Mouse (Mus musculus): ENCODE data around the gene Slc4a3. TPM values are rescaled to one million over a fixed set of nuclear protein-coding genes. Genes with fewer than 3 reads are reported as not detected.

The Slc4a3 gene
- polyA plus RNA-seq, 2 experiments: 21.5 to 101 TPM

DNA sequence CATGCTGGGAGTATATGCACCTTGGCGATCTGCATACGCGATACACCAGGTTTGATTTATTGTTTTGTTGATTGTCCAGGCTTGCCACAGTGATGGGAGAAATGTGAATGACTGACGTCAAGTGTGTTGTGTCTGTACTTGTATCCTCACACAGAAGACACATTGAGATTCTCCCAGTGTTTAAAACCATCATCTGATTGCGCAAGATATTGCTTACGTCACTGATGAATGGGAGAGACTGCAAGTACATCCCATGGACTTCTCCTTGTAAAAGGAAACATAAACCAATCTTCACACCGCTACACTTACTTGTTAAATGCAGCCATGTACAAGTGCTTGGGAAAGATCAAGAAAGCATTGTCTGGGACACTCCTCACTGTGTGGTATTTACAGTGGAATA, 62.2 kb downstream of the Slc4a3 start:
- no peak overlapping the region for H3K27ac ChIP-seq (replicated peaks; ENCODE audit: low read depth, low read length)
- 79% methylated on average over 7 of the region's 7 CpGs for WGBS
- ATAC-seq (ENCODE audit: low FRiP score, low read depth) (no peak), DNase-seq (ENCODE audit: low spot score) (no peak)
- peaks cover 17% of the 10 kb centered on the region for H3K4me1 ChIP-seq (ENCODE audit: control insufficient read depth, insufficient read depth, low read length)
- H3K9ac ChIP-seq (ENCODE audit: low read depth, low read length, severe bottlenecking): no peak overlapping the region
- no peak overlapping the region for H3K4me3 ChIP-seq (replicated peaks; ENCODE audit: low read length)
- no peaks in the 10 kb centered on the region for H3K27me3 ChIP-seq (ENCODE audit: control insufficient read depth, insufficient read depth, low read length)
- no peak for TF ChIP-seq POLR2A (IDR thresholded peaks at IDR 0.05; ENCODE audit: borderline replicate concordance, extremely low read depth, insufficient read depth, insufficient read length)
- H3K36me3 ChIP-seq (ENCODE audit: control insufficient read depth, insufficient read depth, low read length): no peaks in the 10 kb centered on the region
- no peaks in the 10 kb centered on the region for H3K9me3 ChIP-seq (ENCODE audit: control insufficient read depth, low read length)
- no peak overlapping the region for H3K4me2 ChIP-seq (replicated peaks; ENCODE audit: low read depth, low read length, severe bottlenecking)

DNA sequence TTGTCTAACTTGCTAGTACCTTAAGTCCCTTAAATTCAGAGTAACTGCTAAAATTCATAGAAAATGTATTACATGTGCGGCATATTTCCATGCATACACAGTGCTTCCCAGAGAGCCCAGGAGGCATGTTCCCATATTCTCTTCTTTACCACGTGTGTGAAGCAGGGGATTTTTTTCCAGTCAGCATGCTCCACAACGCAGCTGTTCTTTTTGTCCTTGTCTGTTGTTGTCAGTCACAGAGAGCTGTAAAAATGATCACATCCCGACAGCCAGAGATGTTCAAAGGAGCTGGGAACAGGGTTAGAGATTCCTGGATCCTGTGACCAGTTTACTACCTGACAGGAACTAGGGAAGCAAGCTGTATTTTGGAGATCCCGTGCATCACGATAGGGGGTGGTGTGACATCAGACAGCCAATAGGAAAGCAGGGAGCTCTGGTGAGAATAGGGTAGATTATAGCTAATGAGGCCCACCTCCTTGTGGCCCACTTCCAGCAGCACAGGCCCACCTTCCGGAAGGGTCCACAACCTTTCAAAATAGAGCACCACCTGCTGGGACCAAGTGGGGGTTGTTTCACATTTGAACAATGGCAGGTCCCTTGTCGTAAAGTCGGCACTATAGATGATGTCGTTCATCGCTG, 62.7 kb downstream of the Slc4a3 start:
- H3K27ac ChIP-seq (replicated peaks; ENCODE audit: low read depth, low read length): 0 out of 2 replicates have a peak overlapping the region, but pooled peaks have one; percentile 15
- no peaks in the 10 kb centered on the region for H3K36me3 ChIP-seq (ENCODE audit: control insufficient read depth, insufficient read depth, low read length)
- no peaks in the 10 kb centered on the region for H3K27me3 ChIP-seq (ENCODE audit: control insufficient read depth, insufficient read depth, low read length)
- WGBS: 47% methylated on average over 11 of the region's 11 CpGs
- no peak overlapping the region for H3K4me2 ChIP-seq (replicated peaks; ENCODE audit: low read depth, low read length, severe bottlenecking)
- peak; percentile 58 for DNase-seq (ENCODE audit: low spot score)
- peaks cover 17% of the 10 kb centered on the region for H3K4me1 ChIP-seq (ENCODE audit: control insufficient read depth, insufficient read depth, low read length)
- no peak overlapping the region for H3K4me3 ChIP-seq (replicated peaks; ENCODE audit: low read length)
- TF ChIP-seq POLR2A (IDR thresholded peaks at IDR 0.05; ENCODE audit: borderline replicate concordance, extremely low read depth, insufficient read depth, insufficient read length): no peak
- H3K9ac ChIP-seq (ENCODE audit: low read depth, low read length, severe bottlenecking): no peak overlapping the region
- H3K9me3 ChIP-seq (ENCODE audit: control insufficient read depth, low read length): no peaks in the 10 kb centered on the region
- peak; percentile 66 for ATAC-seq (ENCODE audit: low FRiP score, low read depth)

DNA sequence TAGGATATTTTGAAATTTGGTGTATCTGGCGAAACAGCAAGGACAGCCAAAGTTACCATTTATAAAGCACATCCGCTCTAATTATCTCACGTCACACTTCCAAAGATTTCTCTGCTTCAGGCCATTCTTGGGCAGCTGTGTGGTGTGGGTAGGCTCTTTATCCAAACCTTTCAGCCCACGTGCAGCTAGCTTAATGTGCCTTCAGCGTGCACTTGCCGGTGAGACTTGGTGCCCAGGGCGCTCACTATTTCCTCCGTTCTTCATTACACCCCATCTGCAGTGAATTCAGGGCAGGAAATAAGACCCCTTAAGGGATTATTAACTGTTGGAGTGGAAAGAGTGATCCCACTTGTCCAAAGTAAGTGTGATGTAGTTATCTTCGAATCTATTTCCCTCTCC, 63.2 kb downstream of the Slc4a3 start:
- peaks cover 17% of the 10 kb centered on the region for H3K4me1 ChIP-seq (ENCODE audit: control insufficient read depth, insufficient read depth, low read length)
- no peak for TF ChIP-seq POLR2A (IDR thresholded peaks at IDR 0.05; ENCODE audit: borderline replicate concordance, extremely low read depth, insufficient read depth, insufficient read length)
- WGBS: 33% methylated on average over 9 of the region's 9 CpGs
- H3K9ac ChIP-seq (ENCODE audit: low read depth, low read length, severe bottlenecking): no peak overlapping the region
- peak; percentile 48 for DNase-seq (ENCODE audit: low spot score)
- H3K36me3 ChIP-seq (ENCODE audit: control insufficient read depth, insufficient read depth, low read length): no peaks in the 10 kb centered on the region
- H3K27me3 ChIP-seq (ENCODE audit: control insufficient read depth, insufficient read depth, low read length): no peaks in the 10 kb centered on the region
- ATAC-seq (ENCODE audit: low FRiP score, low read depth): peak; percentile 69
- no peak overlapping the region for H3K4me2 ChIP-seq (replicated peaks; ENCODE audit: low read depth, low read length, severe bottlenecking)
- H3K27ac ChIP-seq (replicated peaks; ENCODE audit: low read depth, low read length): no peak overlapping the region
- no peaks in the 10 kb centered on the region for H3K9me3 ChIP-seq (ENCODE audit: control insufficient read depth, low read length)
- H3K4me3 ChIP-seq (replicated peaks; ENCODE audit: low read length): no peak overlapping the region

DNA sequence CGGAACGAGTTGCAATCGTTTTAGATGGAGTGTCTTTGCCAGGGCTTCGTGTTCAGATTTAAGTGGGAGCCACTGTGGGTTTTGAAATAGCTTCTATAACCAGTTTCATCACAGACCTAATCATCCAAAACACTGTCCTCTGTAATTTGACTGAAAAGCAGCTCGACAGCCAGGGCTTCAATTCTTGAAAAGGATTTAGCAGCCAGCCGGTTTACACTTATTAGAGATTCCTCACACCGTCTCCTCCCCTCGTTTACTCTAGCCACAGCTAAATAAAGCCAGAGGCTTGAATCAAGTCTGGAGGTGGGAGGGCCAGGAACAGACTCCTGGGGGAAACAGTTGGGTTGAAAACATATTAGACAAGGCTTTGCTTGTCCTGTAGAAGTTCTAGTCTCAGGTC, 64.5 kb downstream of the Slc4a3 start:
- TF ChIP-seq POLR2A (IDR thresholded peaks at IDR 0.05; ENCODE audit: borderline replicate concordance, extremely low read depth, insufficient read depth, insufficient read length): no peak
- no peak for ATAC-seq (ENCODE audit: low FRiP score, low read depth)

More for the DNA sequence above, 64.5 kb downstream of the Slc4a3 start:
- no peak overlapping the region for H3K4me3 ChIP-seq (replicated peaks; ENCODE audit: low read length)
- no peaks in the 10 kb centered on the region for H3K9me3 ChIP-seq (ENCODE audit: control insufficient read depth, low read length)
- no peak for DNase-seq (ENCODE audit: low spot score)
- peaks cover 17% of the 10 kb centered on the region for H3K4me1 ChIP-seq (ENCODE audit: control insufficient read depth, insufficient read depth, low read length)
- no peak overlapping the region for H3K4me2 ChIP-seq (replicated peaks; ENCODE audit: low read depth, low read length, severe bottlenecking)
- 55% methylated on average over 8 of the region's 8 CpGs for WGBS
- no peaks in the 10 kb centered on the region for H3K27me3 ChIP-seq (ENCODE audit: control insufficient read depth, insufficient read depth, low read length)
- H3K9ac ChIP-seq (ENCODE audit: low read depth, low read length, severe bottlenecking): no peak overlapping the region
- no peaks in the 10 kb centered on the region for H3K36me3 ChIP-seq (ENCODE audit: control insufficient read depth, insufficient read depth, low read length)
- H3K27ac ChIP-seq (replicated peaks; ENCODE audit: low read depth, low read length): no peak overlapping the region

Other genes starting within 250 kb of the Slc4a3 start
- 126 and 142 TPM in 2 replicates for gene Dnpep, start 228.3 kb upstream of the Slc4a3 start, polyA plus RNA-seq (2012; rRNA removed)
- 112 and 115 TPM in 2 replicates for gene Dnpep, start 228.3 kb upstream of the Slc4a3 start, polyA plus RNA-seq (2014; fragmentation: Nextera tagmentation; extraction: Ambion mirVana)
- 50.7 and 53.7 TPM in 2 replicates for gene Des, start 185.9 kb upstream of the Slc4a3 start, polyA plus RNA-seq (2012; rRNA removed)
- 59.0 and 78.6 TPM in 2 replicates for gene Des, start 185.9 kb upstream of the Slc4a3 start, polyA plus RNA-seq (2014; fragmentation: Nextera tagmentation; extraction: Ambion mirVana)
- 77.9 and 114 TPM in 2 replicates for gene Speg, start 171.0 kb upstream of the Slc4a3 start, polyA plus RNA-seq (2012; rRNA removed)
- gene Speg, start 171.0 kb upstream of the Slc4a3 start, polyA plus RNA-seq (2014; fragmentation: Nextera tagmentation; extraction: Ambion mirVana): 15.3 and 21.8 TPM in 2 replicates
- 144 and 199 TPM in 2 replicates for gene Gmppa, start 110.3 kb upstream of the Slc4a3 start, polyA plus RNA-seq (2012; rRNA removed)
- 71.8 and 74.9 TPM in 2 replicates for gene Gmppa, start 110.3 kb upstream of the Slc4a3 start, polyA plus RNA-seq (2014; fragmentation: Nextera tagmentation; extraction: Ambion mirVana)
- gene Asic4, start 95.8 kb upstream of the Slc4a3 start, polyA plus RNA-seq (2012; rRNA removed): 0.35 and 0.72 TPM in 2 replicates
- gene Asic4, start 95.8 kb upstream of the Slc4a3 start, polyA plus RNA-seq (2014; fragmentation: Nextera tagmentation; extraction: Ambion mirVana): 0.10 and 0.15 TPM in 2 replicates
- gene Chpf, start 67.0 kb upstream of the Slc4a3 start, polyA plus RNA-seq (2012; rRNA removed): 104 and 148 TPM in 2 replicates
- gene Chpf, start 67.0 kb upstream of the Slc4a3 start, polyA plus RNA-seq (2014; fragmentation: Nextera tagmentation; extraction: Ambion mirVana): 61.6 and 65.0 TPM in 2 replicates
- 1.4 and 2.0 TPM in 2 replicates for gene Tmem198, start 66.7 kb upstream of the Slc4a3 start, polyA plus RNA-seq (2012; rRNA removed)
- 0.51 and 1.1 TPM in 2 replicates for gene Tmem198, start 66.7 kb upstream of the Slc4a3 start, polyA plus RNA-seq (2014; fragmentation: Nextera tagmentation; extraction: Ambion mirVana)
- gene Obsl1, start 39.8 kb upstream of the Slc4a3 start, polyA plus RNA-seq (2012; rRNA removed): 315 and 381 TPM in 2 replicates
- 108 and 120 TPM in 2 replicates for gene Obsl1, start 39.8 kb upstream of the Slc4a3 start, polyA plus RNA-seq (2014; fragmentation: Nextera tagmentation; extraction: Ambion mirVana)
- 64.2 and 89.2 TPM in 2 replicates for gene Inha, start 39.2 kb upstream of the Slc4a3 start, polyA plus RNA-seq (2012; rRNA removed)
- 10.0 and 10.5 TPM in 2 replicates for gene Inha, start 39.2 kb upstream of the Slc4a3 start, polyA plus RNA-seq (2014; fragmentation: Nextera tagmentation; extraction: Ambion mirVana)
- 37.2 and 53.6 TPM in 2 replicates for gene Stk11ip, start 24.7 kb upstream of the Slc4a3 start, polyA plus RNA-seq (2012; rRNA removed)
- 15.4 and 19.0 TPM in 2 replicates for gene Stk11ip, start 24.7 kb upstream of the Slc4a3 start, polyA plus RNA-seq (2014; fragmentation: Nextera tagmentation; extraction: Ambion mirVana)

All from limb, embryonic 14.5 days (tissue).